Mouse (Mus musculus) layer of hippocampus, adult 2 months (tissue): ENCODE measurements around the gene Atp2a1. TPM values are rescaled to one million over a fixed set of nuclear protein-coding genes. Genes with fewer than 3 reads are reported as not detected.
"Not testable (repeated sequence)": the region's sequence is repeated elsewhere in the genome, so short reads cannot be mapped to it uniquely, and the experiment has no call there.

Experiments used
- DNase-seq, 2 experiments: peaks; one replicate each; pipeline ENCODE4 v3.0.0; 2022; ENCODE audit warnings: low spot score in 2 of 2
- H3K27ac ChIP-seq: fragments of 200-600 bp; 2 replicates; pipeline ENCODE4 v1.8.1; 2022
- H3K4me3 ChIP-seq: fragments of 200-600 bp; 2 replicates; pipeline ENCODE4 v1.8.1; 2022; ENCODE audit warnings: mild to moderate bottlenecking
- CTCF ChIP-seq: fragments of 200-600 bp; conservative IDR thresholded peaks from 2 replicates; pipeline ENCODE4 v1.8.1; 2022; ENCODE audit warnings: antibody characterized with exemption, mild to moderate bottlenecking, moderate library complexity
- total RNA-seq, 2 experiments: library from RNA; stranded (reverse); gene quantifications; 2 replicates each; pipeline ENCODE4 v1.2.3; 2021

The Atp2a1 gene
- total RNA-seq, 2 experiments from 2014 or later: 0.81 to 0.84 TPM

GRCm38 (mm10) chr7:126491005-126491404, 28.1 kb upstream of the Atp2a1 start:
- H3K27ac ChIP-seq: no peak overlapping the region
- no peak overlapping the region for H3K4me3 ChIP-seq
- DNase-seq: no peak
- TF ChIP-seq CTCF: no peak

- peak overlapping the region; percentile 88 for H3K4me3 ChIP-seq
- H3K27ac ChIP-seq: peak overlapping the region; percentile 83
- not testable (repeated sequence) for DNase-seq
Observed at GRCm38 (mm10) chr7:126487617-126488385, 24.9 kb upstream of the Atp2a1 start.

GRCm38 (mm10) chr7:126487052-126487483, 24.2 kb upstream of the Atp2a1 start, which contains the start of gene Tufm:
Tufm (plus strand) TSS chr7:126487361.
- peak within 1 kb of the TSS; percentile 92 for H3K27ac ChIP-seq
- peak within 1 kb of the TSS; percentile 88 for H3K4me3 ChIP-seq
- peak; percentile 98 to 99 for DNase-seq
- peak; percentile 78 for TF ChIP-seq CTCF

- DNase-seq: peak; percentile 42 to 43
- H3K4me3 ChIP-seq: peak overlapping the region; percentile 49
- no peak for TF ChIP-seq CTCF
- H3K27ac ChIP-seq: peak overlapping the region; percentile 75
Observed at GRCm38 (mm10) chr7:126482392-126482871, 19.5 kb upstream of the Atp2a1 start.

GRCm38 (mm10) chr7:126481699-126482098, 18.8 kb upstream of the Atp2a1 start:
- no peak for DNase-seq
- TF ChIP-seq CTCF: peak; percentile 91
- Histone ChIP-seq H3K27ac (peak overlapping the region; percentile 75), H3K4me3 (peak overlapping the region; percentile 49)

GRCm38 (mm10) chr7:126474993-126475581, 12.2 kb upstream of the Atp2a1 start, which contains the start of gene Sh2b1:
Sh2b1 (minus strand) TSS chr7:126475424.
- Histone ChIP-seq H3K27ac (peak within 1 kb of the TSS; percentile 98), H3K4me3 (peak within 1 kb of the TSS; percentile 97)
- TF ChIP-seq CTCF: peak; percentile 66
- peak; percentile 88 to 90 for DNase-seq

- peak overlapping the region; percentile 98 for H3K27ac ChIP-seq
Observed at GRCm38 (mm10) chr7:126474486-126474955, 11.6 kb upstream of the Atp2a1 start.

GRCm38 (mm10) chr7:126473470-126474086, 10.7 kb upstream of the Atp2a1 start:
- peak overlapping the region; percentile 97 for H3K4me3 ChIP-seq
- no peak for TF ChIP-seq CTCF
- H3K27ac ChIP-seq: no peak overlapping the region
- DNase-seq: no peak

More at GRCm38 (mm10) chr7:126474486-126474955, 11.6 kb upstream of the Atp2a1 start:
- DNase-seq: no peak
- H3K4me3 ChIP-seq: peak overlapping the region; percentile 97
- no peak for TF ChIP-seq CTCF

- TF ChIP-seq CTCF: no peak
- no peak overlapping the region for H3K4me3 ChIP-seq
- no peak for DNase-seq
- no peak overlapping the region for H3K27ac ChIP-seq
Observed at GRCm38 (mm10) chr7:126472713-126473112, 9.8 kb upstream of the Atp2a1 start.

- Histone ChIP-seq H3K4me3 (no peak overlapping the region), H3K27ac (no peak overlapping the region)
- TF ChIP-seq CTCF: no peak
- DNase-seq: no peak
Observed at GRCm38 (mm10) chr7:126472306-126472705, 9.4 kb upstream of the Atp2a1 start.

- Histone ChIP-seq H3K27ac (no peak overlapping the region), H3K4me3 (no peak overlapping the region)
- TF ChIP-seq CTCF: no peak
- no peak for DNase-seq
Observed at GRCm38 (mm10) chr7:126471853-126472252, 8.9 kb upstream of the Atp2a1 start.

- H3K27ac ChIP-seq: no peak overlapping the region
- TF ChIP-seq CTCF: no peak
- H3K4me3 ChIP-seq: no peak overlapping the region
- DNase-seq: no peak
Observed at GRCm38 (mm10) chr7:126471361-126471760, 8.5 kb upstream of the Atp2a1 start.

GRCm38 (mm10) chr7:126470077-126470476, 7.2 kb upstream of the Atp2a1 start:
- TF ChIP-seq CTCF: no peak
- DNase-seq: no peak
- H3K4me3 ChIP-seq: no peak overlapping the region
- H3K27ac ChIP-seq: no peak overlapping the region
